Comparison of ENCODE assay signal across 9 mouse cellular contexts in the genomic region with DNA sequence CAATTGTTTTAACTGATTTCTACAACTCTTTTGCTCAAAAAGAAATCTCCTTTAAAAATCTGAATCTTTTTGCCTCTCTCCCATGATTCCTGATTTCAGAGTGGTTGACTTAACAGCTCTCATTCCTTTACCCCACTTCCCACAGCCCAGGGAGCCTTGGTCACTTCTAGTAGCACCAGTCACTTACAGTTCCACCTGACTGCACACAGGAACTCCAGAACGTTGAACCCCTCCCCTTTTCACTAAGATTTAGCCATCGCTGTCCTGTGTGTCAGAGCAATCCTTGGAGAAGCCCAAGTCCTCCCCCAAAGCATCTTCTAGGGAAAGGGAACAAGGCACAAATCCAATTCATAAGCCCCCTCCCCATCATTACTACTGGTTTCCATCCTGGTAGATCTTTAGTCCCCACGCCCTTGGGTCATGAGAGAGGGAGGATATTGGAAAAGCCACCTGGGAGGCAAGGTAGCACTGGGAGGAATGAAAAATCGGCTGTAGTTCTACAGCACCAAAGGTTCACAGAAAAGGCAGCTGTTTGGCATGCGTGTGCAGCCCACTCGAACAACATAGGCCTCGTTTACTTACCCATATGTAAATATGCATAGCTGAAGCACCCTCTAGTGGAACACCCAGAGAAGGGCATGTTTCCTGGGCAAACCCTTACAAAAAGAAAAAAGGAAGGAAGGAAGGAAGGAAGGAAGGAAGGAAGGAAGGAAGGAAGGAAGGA.
DNase-seq lines count a peak whose midpoint lies in the region; ATAC-seq and TF ChIP-seq lines count a peak whose summit lies in the region.
"Had no signal": no experiment of that assay in that cellular context is flagged by ENCODE, and none has a peak within 500 bp of the region (broad histone marks: within the 10 kb centered on the region; RNA-seq: fewer than 3 reads in every experiment).

No protein-coding gene starts in this region.

- no peak overlapping the region for H3K4me2 ChIP-seq in liver, embryonic 14.5 days (ENCODE audit: low read depth)
- no peak overlapping the region for H3K4me2 ChIP-seq in liver, embryonic 12.5 days
- no peak overlapping the region for H3K4me2 ChIP-seq in embryonic facial prominence, embryonic 11.5 days (ENCODE audit: low read depth, low read length)
- H3K4me2 ChIP-seq in kidney, postnatal 0 days (ENCODE audit: low read length) = no peak overlapping the region
- H3K4me2 ChIP-seq in neural tube, embryonic 11.5 days (ENCODE audit: low read depth) = no peak overlapping the region
- no peak overlapping the region for H3K4me2 ChIP-seq in heart, embryonic 12.5 days
- H3K4me2 ChIP-seq: liver, embryonic 13.5 days had no signal

- H3K4me1 ChIP-seq in liver, embryonic 14.5 days (replicated peaks; ENCODE audit: control insufficient read depth in 2 of 2, insufficient read depth in 2 of 2, low read length in 1 of 2) = no peaks in the 10 kb centered on the region
- H3K4me1 ChIP-seq in liver, embryonic 12.5 days = no peaks in the 10 kb centered on the region
- no peaks in the 10 kb centered on the region for H3K4me1 ChIP-seq in bone marrow macrophage, adult 2 months (ENCODE audit: control insufficient read depth, insufficient read depth, low read length)
- no peaks in the 10 kb centered on the region for H3K4me1 ChIP-seq in embryonic facial prominence, embryonic 11.5 days (ENCODE audit: control insufficient read depth, insufficient read depth, low read length)
- no peaks in the 10 kb centered on the region for H3K4me1 ChIP-seq in kidney, postnatal 0 days (replicated peaks; ENCODE audit: insufficient read depth, low read length)
- no peaks in the 10 kb centered on the region for H3K4me1 ChIP-seq in neural tube, embryonic 11.5 days (ENCODE audit: control insufficient read depth, insufficient read depth, low read length)
- H3K4me1 ChIP-seq in heart, embryonic 12.5 days (replicated peaks) = no peaks in the 10 kb centered on the region
- H3K4me1 ChIP-seq: liver, embryonic 13.5 days had no signal

- H3K27me3 ChIP-seq in liver, embryonic 14.5 days (ENCODE audit: control insufficient read depth, insufficient read depth, low read length) = no peaks in the 10 kb centered on the region
- H3K27me3 ChIP-seq in liver, embryonic 12.5 days (replicated peaks) = no peaks in the 10 kb centered on the region
- no peaks in the 10 kb centered on the region for H3K27me3 ChIP-seq in embryonic facial prominence, embryonic 11.5 days (ENCODE audit: control insufficient read depth, insufficient read depth, low read length)
- H3K27me3 ChIP-seq in kidney, postnatal 0 days (ENCODE audit: insufficient read depth, low read length) = no peaks in the 10 kb centered on the region
- no peaks in the 10 kb centered on the region for H3K27me3 ChIP-seq in neural tube, embryonic 11.5 days (ENCODE audit: control insufficient read depth, insufficient read depth, low read length)
- no peaks in the 10 kb centered on the region for H3K27me3 ChIP-seq in heart, embryonic 12.5 days (replicated peaks)
- H3K27me3 ChIP-seq: liver, embryonic 13.5 days had no signal

- H3K36me3 ChIP-seq in liver, embryonic 14.5 days (replicated peaks; ENCODE audit: control insufficient read depth, insufficient read depth, low read depth) = no peaks in the 10 kb centered on the region
- H3K36me3 ChIP-seq in liver, embryonic 12.5 days = no peaks in the 10 kb centered on the region
- H3K36me3 ChIP-seq in embryonic facial prominence, embryonic 11.5 days (replicated peaks; ENCODE audit: control insufficient read depth, insufficient read depth, low read depth, low read length) = no peaks in the 10 kb centered on the region
- H3K36me3 ChIP-seq in kidney, postnatal 0 days (ENCODE audit: insufficient read depth, low read length) = no peaks in the 10 kb centered on the region
- H3K36me3 ChIP-seq in neural tube, embryonic 11.5 days (ENCODE audit: control insufficient read depth, insufficient read depth, low read length) = no peaks in the 10 kb centered on the region
- no peaks in the 10 kb centered on the region for H3K36me3 ChIP-seq in heart, embryonic 12.5 days
- H3K36me3 ChIP-seq: liver, embryonic 13.5 days had no signal

- DNase-seq in liver, embryonic 14.5 days (ENCODE audit: low read depth in 3 of 3, low spot score in 3 of 3) = no peak
- DNase-seq in embryonic facial prominence, embryonic 11.5 days (ENCODE audit: low spot score) = peak; percentile 66
- DNase-seq in kidney, postnatal 0 days (ENCODE audit: low spot score) = peak; percentile 86
- DNase-seq in neural tube, embryonic 11.5 days (ENCODE audit: low spot score) = peak; percentile 35
- DNase-seq in spleen, postnatal 4 days (ENCODE audit: low spot score in 2 of 2) = no peak
- DNase-seq: liver, embryonic 13.5 days had no signal

- ATAC-seq in liver, embryonic 14.5 days (ENCODE audit: insufficient read depth) = no peak
- ATAC-seq in liver, embryonic 12.5 days = no peak
- ATAC-seq in embryonic facial prominence, embryonic 11.5 days (replicated peaks; ENCODE audit: insufficient number of reproducible peaks, low FRiP score, low TSS enrichment, low read depth) = no peak
- ATAC-seq in kidney, postnatal 0 days (replicated peaks; ENCODE audit: low FRiP score, low read depth) = 0 out of 2 replicates have a peak, but pooled peaks have one; percentile 25
- no peak for ATAC-seq in neural tube, embryonic 11.5 days (ENCODE audit: insufficient read depth, low FRiP score, low TSS enrichment)
- no peak for ATAC-seq in heart, embryonic 12.5 days (ENCODE audit: insufficient number of reproducible peaks, low FRiP score)

- peak; percentile 23; the same call in 1 of the 2 replicates for TF ChIP-seq CTCF in liver, embryonic 14.5 days (IDR thresholded peaks at IDR 0.05; ENCODE audit: low read depth)
- peak; percentile 43; the same call in 1 of the 2 replicates for TF ChIP-seq CTCF in bone marrow macrophage, adult 2 months (IDR thresholded peaks at IDR 0.05; ENCODE audit: low read depth, low read length)
- TF ChIP-seq CTCF in kidney, postnatal 0 days (IDR thresholded peaks at IDR 0.05; ENCODE audit: low read depth) = peak; percentile 79

- no peak for TF ChIP-seq EP300 in liver, embryonic 14.5 days (IDR thresholded peaks at IDR 0.05; ENCODE audit: low read depth)

- TF ChIP-seq POLR2A in bone marrow macrophage, adult 2 months (IDR thresholded peaks at IDR 0.05; ENCODE audit: borderline replicate concordance, low read depth, low read length) = no peak

- 39% methylated on average over 7 of the region's 7 CpGs for WGBS in liver, embryonic 14.5 days (ENCODE audit: insufficient replicate concordance)
- 48% methylated on average over 7 of the region's 7 CpGs for WGBS in liver, embryonic 12.5 days (ENCODE audit: insufficient replicate concordance)
- WGBS in embryonic facial prominence, embryonic 11.5 days = 48% methylated on average over 7 of the region's 7 CpGs
- 27% methylated on average over 7 of the region's 7 CpGs for WGBS in kidney, postnatal 0 days
- 52% methylated on average over 7 of the region's 7 CpGs for WGBS in neural tube, embryonic 11.5 days
- 44% methylated on average over 7 of the region's 7 CpGs for WGBS in heart, embryonic 12.5 days

- no peak overlapping the region for H3K9ac ChIP-seq in liver, embryonic 14.5 days (replicated peaks)
- no peak overlapping the region for H3K9ac ChIP-seq in liver, embryonic 12.5 days
- H3K9ac ChIP-seq in embryonic facial prominence, embryonic 11.5 days (replicated peaks; ENCODE audit: low read length) = no peak overlapping the region
- H3K9ac ChIP-seq in kidney, postnatal 0 days (ENCODE audit: low read depth, low read length) = no peak overlapping the region
- H3K9ac ChIP-seq in neural tube, embryonic 11.5 days (ENCODE audit: low read length) = no peak overlapping the region
- no peak overlapping the region for H3K9ac ChIP-seq in heart, embryonic 12.5 days
- H3K9ac ChIP-seq: liver, embryonic 13.5 days had no signal

- H3K4me3 ChIP-seq in liver, embryonic 14.5 days (ENCODE audit: insufficient read depth in 1 of 2, low read depth in 2 of 2, low read length in 2 of 2) = no peak overlapping the region
- H3K4me3 ChIP-seq in liver, embryonic 12.5 days = no peak overlapping the region
- no peak overlapping the region for H3K4me3 ChIP-seq in bone marrow macrophage, adult 2 months (ENCODE audit: insufficient read depth, low read length)
- no peak overlapping the region for H3K4me3 ChIP-seq in embryonic facial prominence, embryonic 11.5 days (ENCODE audit: low read depth, low read length)
- no peak overlapping the region for H3K4me3 ChIP-seq in kidney, postnatal 0 days (replicated peaks; ENCODE audit: low read depth, low read length)
- H3K4me3 ChIP-seq in neural tube, embryonic 11.5 days (ENCODE audit: low read depth, low read length) = no peak overlapping the region
- H3K4me3 ChIP-seq in heart, embryonic 12.5 days = no peak overlapping the region
- H3K4me3 ChIP-seq: liver, embryonic 13.5 days had no signal

- no peaks in the 10 kb centered on the region for H3K9me3 ChIP-seq in liver, embryonic 14.5 days (ENCODE audit: control insufficient read depth, low read length)
- H3K9me3 ChIP-seq in liver, embryonic 12.5 days (replicated peaks) = no peaks in the 10 kb centered on the region
- H3K9me3 ChIP-seq in embryonic facial prominence, embryonic 11.5 days (replicated peaks; ENCODE audit: control insufficient read depth, low read length) = no peaks in the 10 kb centered on the region
- H3K9me3 ChIP-seq in kidney, postnatal 0 days (replicated peaks; ENCODE audit: low read length) = no peaks in the 10 kb centered on the region
- H3K9me3 ChIP-seq in neural tube, embryonic 11.5 days (ENCODE audit: control insufficient read depth, low read length) = no peaks in the 10 kb centered on the region
- no peaks in the 10 kb centered on the region for H3K9me3 ChIP-seq in heart, embryonic 12.5 days (replicated peaks)
- H3K9me3 ChIP-seq: liver, embryonic 13.5 days had no signal

- H3K27ac ChIP-seq in liver, embryonic 14.5 days = no peak overlapping the region
- H3K27ac ChIP-seq in liver, embryonic 12.5 days = no peak overlapping the region
- no peak overlapping the region for H3K27ac ChIP-seq in bone marrow macrophage, adult 2 months (ENCODE audit: insufficient read depth, low read depth, low read length)
- no peak overlapping the region for H3K27ac ChIP-seq in embryonic facial prominence, embryonic 11.5 days (replicated peaks; ENCODE audit: low read depth, low read length)
- H3K27ac ChIP-seq in kidney, postnatal 0 days = no peak overlapping the region
- no peak overlapping the region for H3K27ac ChIP-seq in neural tube, embryonic 11.5 days (ENCODE audit: low read depth, low read length)
- H3K27ac ChIP-seq in heart, embryonic 12.5 days (ENCODE audit: poor library complexity, severe bottlenecking) = no peak overlapping the region
- H3K27ac ChIP-seq: liver, embryonic 13.5 days had no signal

Comparison
In these comparisons a context has a peak if more than half of its experiments do, and no peak if none do; other contexts are left out.
1. DNase-seq: peak in embryonic facial prominence, embryonic 11.5 days (single experiment), kidney, postnatal 0 days (single experiment) and neural tube, embryonic 11.5 days (single experiment); none in liver, embryonic 14.5 days (0 of 3) and spleen, postnatal 4 days (0 of 2).
2. CTCF ChIP-seq: peak in every context shown above with its lines; median percentile 79 in kidney, postnatal 0 days; 43 in bone marrow macrophage, adult 2 months; 23 in liver, embryonic 14.5 days.